Mouse (Mus musculus) kidney, adult 2 months (tissue): ENCODE measurements at regions not wholly inside any gene's neighbourhood (a gene's known extent, or its start where the extent isn't known, plus 50 kb on each side); places are given as distances from the start of the nearest gene placed in this dataset.

ENCODE experiments used
- CTCF ChIP-seq: fragments of 200-500 bp; conservative IDR thresholded peaks from 2 replicates; pipeline ENCODE4 v1.5.1; 2011; ENCODE audit warnings: low read depth, mild to moderate bottlenecking, control low read depth, low read length, moderate library complexity, mixed read lengths; ENCODE audit not compliant: insufficient read depth, insufficient read length
- POLR2A ChIP-seq: fragments of 200-500 bp; IDR thresholded peaks from one replicate; pipeline ENCODE4 v1.6.1; 2011; ENCODE audit warnings: low read depth, low read length, control low read depth

DNA sequence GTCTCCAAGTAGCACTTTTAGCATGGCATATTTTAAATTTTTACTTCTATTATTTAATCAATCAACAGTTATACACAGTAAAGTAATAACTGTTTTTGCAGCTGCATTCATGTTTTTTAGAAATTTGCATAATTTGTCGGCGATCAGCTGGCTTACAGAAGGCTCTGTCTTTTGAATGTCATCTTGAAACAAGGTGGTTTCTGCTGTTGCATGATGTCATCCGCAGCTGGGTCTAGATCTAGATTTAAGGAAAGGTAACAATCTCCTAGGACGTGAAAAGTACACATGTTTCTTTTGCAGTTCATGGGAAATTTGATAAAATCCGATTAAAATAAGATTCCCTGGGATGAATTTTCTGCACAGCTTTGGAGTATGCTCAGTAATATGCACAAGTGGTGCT lies 534.9 kb downstream of the Ttll7 start:
- TF ChIP-seq CTCF (no peak), POLR2A (no peak)
